Mouse (Mus musculus) embryonic facial prominence, embryonic 11.5 days (tissue): ENCODE results near the gene Pard3. TPM values are rescaled to one million over a fixed set of nuclear protein-coding genes. Genes with fewer than 3 reads are reported as not detected.
A peak's percentile ranks its signal among the peaks of the same experiment; 100 is the strongest.

ENCODE experiments used
- ATAC-seq: fragments of 200-750 bp; cut with Nextera tagmentation; replicated peaks from 2 replicates; pipeline ENCODE4 v1.8.0; 2017; ENCODE audit warnings: low read depth; ENCODE audit not compliant: insufficient number of reproducible peaks, low FRiP score, low TSS enrichment
- DNase-seq: peaks from one replicate; pipeline ENCODE4 v3.0.0-alpha.2; 2015; ENCODE audit warnings: low spot score
- H3K27ac ChIP-seq: fragments of 300-500 bp; sonication (generic); replicated peaks from 2 replicates; pipeline ENCODE4 v1.5.1; 2014; ENCODE audit warnings: mild to moderate bottlenecking, low read depth, low read length, control low read depth
- H3K27me3 ChIP-seq: fragments of 300-500 bp; sonication (generic); 2 replicates; pipeline ENCODE4 v1.6.1; 2014; ENCODE audit warnings: mild to moderate bottlenecking, low read length, moderate library complexity, mixed read lengths; ENCODE audit not compliant: control insufficient read depth, insufficient read depth
- H3K36me3 ChIP-seq: fragments of 300-500 bp; sonication (generic); replicated peaks from 2 replicates; pipeline ENCODE4 v1.6.1; 2014; ENCODE audit warnings: low read depth, mild to moderate bottlenecking, low read length, moderate library complexity, mixed read lengths; ENCODE audit not compliant: control insufficient read depth, insufficient read depth
- H3K4me1 ChIP-seq: fragments of 300-500 bp; sonication (generic); 2 replicates; pipeline ENCODE4 v1.6.1; 2014; ENCODE audit warnings: low read length, mixed read lengths; ENCODE audit not compliant: control insufficient read depth, insufficient read depth
- H3K4me2 ChIP-seq: fragments of 300-500 bp; sonication (generic); 2 replicates; pipeline ENCODE4 v1.6.1; 2014; ENCODE audit warnings: low read depth, mild to moderate bottlenecking, control low read depth, low read length, moderate library complexity
- H3K4me3 ChIP-seq: fragments of 300-500 bp; sonication (generic); 2 replicates; pipeline ENCODE4 v1.5.1; 2014; ENCODE audit warnings: low read depth, low read length, control low read depth
- H3K9ac ChIP-seq: fragments of 300-500 bp; sonication (generic); replicated peaks from 2 replicates; pipeline ENCODE4 v1.6.1; 2014; ENCODE audit warnings: mild to moderate bottlenecking, control low read depth, low read length
- H3K9me3 ChIP-seq: fragments of 300-500 bp; sonication (generic); replicated peaks from 2 replicates; pipeline ENCODE4 v1.6.1; 2016; ENCODE audit warnings: mild to moderate bottlenecking, low read length, inconsistent platforms, mixed read lengths; ENCODE audit not compliant: control insufficient read depth
- WGBS: fragments of 180-500 bp; shearing (Covaris S2); extraction: QIAGEN DNeasy Blood & Tissue Kit; methylation state at CpG from one replicate; pipeline ENCODE4 v1.1.7; 2014; 5-methylcytosine and 5-hydroxymethylcytosine counted together
- polyA plus RNA-seq: library from polyadenylated mRNA; unstranded; fragments of >200 nt; fragmentation: Nextera tagmentation; extraction: Ambion mirVana; gene quantifications from 2 replicates; pipeline ENCODE4 v1.2.1, GENCODE M21; 2014

Pard3 gene
- polyA plus RNA-seq, 1 experiment from 2014 or later, result 34.5 TPM

GRCm38 (mm10) chr8:127254625-127255024, 190.9 kb downstream of the Pard3 start:
- no peaks in the 10 kb centered on the region for H3K27me3 ChIP-seq
- WGBS, result 50% methylated on average over 7 of the region's 7 CpGs
- no peak overlapping the region for H3K4me2 ChIP-seq
- no peaks in the 10 kb centered on the region for H3K9me3 ChIP-seq
- no peak overlapping the region for H3K4me3 ChIP-seq
- peak; percentile 48; the same call in 1 of the 2 replicates for ATAC-seq
- no peaks in the 10 kb centered on the region for H3K4me1 ChIP-seq
- no peak overlapping the region for H3K9ac ChIP-seq
- H3K27ac ChIP-seq, result no peak overlapping the region
- DNase-seq, result no peak
- no peaks in the 10 kb centered on the region for H3K36me3 ChIP-seq

- no peak overlapping the region for H3K4me2 ChIP-seq
- no peak for DNase-seq
- no peak for ATAC-seq
- WGBS, result 86% methylated on average over 3 of the region's 3 CpGs
- H3K4me3 ChIP-seq, result no peak overlapping the region
- H3K27me3 ChIP-seq, result no peaks in the 10 kb centered on the region
- no peaks in the 10 kb centered on the region for H3K4me1 ChIP-seq
- H3K9ac ChIP-seq, result no peak overlapping the region
- H3K36me3 ChIP-seq, result no peaks in the 10 kb centered on the region
- no peak overlapping the region for H3K27ac ChIP-seq
- no peaks in the 10 kb centered on the region for H3K9me3 ChIP-seq
Observed at GRCm38 (mm10) chr8:127257086-127257485, 193.4 kb downstream of the Pard3 start.

DNA sequence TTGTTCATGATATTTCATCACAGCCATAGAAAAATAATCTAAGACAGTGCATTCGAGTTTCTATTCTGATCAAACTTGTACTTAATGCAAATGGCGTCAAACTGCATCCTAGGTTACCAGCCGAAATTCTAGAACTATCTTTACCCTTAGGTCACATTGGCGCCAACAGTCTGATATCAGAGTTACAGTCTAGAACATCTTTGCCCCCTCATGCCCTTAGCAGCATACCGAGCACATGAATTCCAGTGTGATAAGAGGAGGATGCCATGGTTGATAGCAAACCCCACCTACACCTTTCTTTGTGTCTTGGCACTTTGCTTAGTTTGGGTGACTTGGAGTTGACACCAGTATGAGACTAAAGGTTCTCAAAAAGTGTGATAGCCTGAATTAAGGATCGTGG, 197.4 kb downstream of the Pard3 start:
- Histone ChIP-seq H3K4me2 (no peak overlapping the region), H3K27ac (no peak overlapping the region), H3K4me1 (no peaks in the 10 kb centered on the region), H3K9ac (no peak overlapping the region), H3K36me3 (no peaks in the 10 kb centered on the region), H3K27me3 (no peaks in the 10 kb centered on the region), H3K9me3 (no peaks in the 10 kb centered on the region), H3K4me3 (no peak overlapping the region)
- WGBS, result 94% methylated on average over 6 of the region's 6 CpGs
- DNase-seq (no peak), ATAC-seq (no peak)

GRCm38 (mm10) chr8:127262026-127262425, 198.3 kb downstream of the Pard3 start:
- no peaks in the 10 kb centered on the region for H3K4me1 ChIP-seq
- DNase-seq (no peak), ATAC-seq (no peak)
- no peak overlapping the region for H3K4me2 ChIP-seq
- H3K9ac ChIP-seq, result no peak overlapping the region
- H3K27ac ChIP-seq, result no peak overlapping the region
- no peaks in the 10 kb centered on the region for H3K9me3 ChIP-seq
- H3K36me3 ChIP-seq, result no peaks in the 10 kb centered on the region
- no peaks in the 10 kb centered on the region for H3K27me3 ChIP-seq
- WGBS, result 81% methylated on average over 7 of the region's 7 CpGs
- no peak overlapping the region for H3K4me3 ChIP-seq

DNA sequence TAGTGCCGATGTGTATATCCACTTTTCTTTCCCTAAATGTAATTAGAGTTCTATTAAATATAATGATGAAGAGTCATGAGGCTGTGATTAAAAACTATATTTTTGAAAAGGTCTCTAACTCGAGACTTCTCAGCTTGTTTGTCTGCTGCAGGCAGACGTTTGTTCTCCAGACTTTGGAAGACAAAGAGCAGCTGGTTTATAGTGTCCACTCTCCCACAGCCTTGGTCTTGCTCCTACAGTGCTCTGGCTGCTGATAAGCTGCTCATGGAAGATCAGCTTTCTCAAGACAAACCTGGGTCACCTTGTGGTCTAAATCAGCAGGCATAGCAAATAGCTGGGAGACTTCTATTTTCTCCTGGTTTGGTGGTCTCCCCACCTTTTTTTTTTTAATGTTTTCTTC, 198.7 kb downstream of the Pard3 start:
- DNase-seq (no peak), ATAC-seq (no peak)
- H3K27me3 ChIP-seq, result no peaks in the 10 kb centered on the region
- no peak overlapping the region for H3K9ac ChIP-seq
- H3K36me3 ChIP-seq, result no peaks in the 10 kb centered on the region
- no peak overlapping the region for H3K4me2 ChIP-seq
- no peak overlapping the region for H3K27ac ChIP-seq
- no peaks in the 10 kb centered on the region for H3K4me1 ChIP-seq
- H3K9me3 ChIP-seq, result no peaks in the 10 kb centered on the region
- H3K4me3 ChIP-seq, result no peak overlapping the region
- 72% methylated on average over 3 of the region's 3 CpGs for WGBS

DNA sequence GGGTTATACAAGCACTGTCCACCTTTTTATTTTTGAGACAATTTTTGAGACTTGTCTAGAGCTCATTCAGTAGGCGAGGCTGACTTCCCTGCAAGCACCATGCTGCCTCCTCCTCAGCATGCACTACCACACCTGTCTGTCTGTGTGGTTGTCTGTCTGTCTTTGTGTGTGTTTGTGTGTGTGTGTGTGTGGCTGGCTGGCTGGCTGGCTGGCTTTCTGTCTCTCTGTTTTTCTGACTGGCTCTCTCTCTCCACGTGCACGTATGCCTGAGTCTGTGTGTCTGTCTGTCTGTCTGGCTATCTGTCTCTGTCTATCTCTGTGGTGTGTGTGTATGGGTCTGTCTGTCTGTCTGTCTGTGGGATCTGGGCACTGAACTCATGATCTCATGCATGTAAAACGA, 199.2 kb downstream of the Pard3 start:
- no peaks in the 10 kb centered on the region for H3K36me3 ChIP-seq
- H3K27ac ChIP-seq, result no peak overlapping the region
- no peaks in the 10 kb centered on the region for H3K27me3 ChIP-seq
- no peak for ATAC-seq
- H3K4me2 ChIP-seq, result no peak overlapping the region
- DNase-seq, result no peak
- no peak overlapping the region for H3K9ac ChIP-seq
- H3K4me3 ChIP-seq, result no peak overlapping the region
- no peaks in the 10 kb centered on the region for H3K9me3 ChIP-seq
- H3K4me1 ChIP-seq, result no peaks in the 10 kb centered on the region
- WGBS, result 79% methylated on average over 4 of the region's 4 CpGs

DNA sequence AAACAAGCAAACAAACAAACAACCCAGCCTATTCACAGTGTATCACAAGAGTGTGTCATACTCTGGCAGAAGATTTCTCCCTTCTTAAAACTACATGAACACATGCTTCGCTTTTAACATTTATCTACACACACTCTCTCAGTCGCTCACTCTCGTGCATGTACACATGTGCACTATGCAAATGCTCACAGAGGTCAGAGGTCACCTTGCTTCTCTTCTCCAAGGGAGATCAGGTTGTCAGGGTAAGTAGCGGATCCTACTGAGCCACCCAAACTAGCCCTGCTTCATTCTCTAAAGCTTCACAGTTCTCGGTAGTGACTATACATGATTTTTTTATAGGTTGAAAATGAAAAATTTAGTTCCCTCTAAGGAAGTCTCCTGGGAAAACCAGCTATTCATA, 199.8 kb downstream of the Pard3 start:
- no peak for ATAC-seq

DNA sequence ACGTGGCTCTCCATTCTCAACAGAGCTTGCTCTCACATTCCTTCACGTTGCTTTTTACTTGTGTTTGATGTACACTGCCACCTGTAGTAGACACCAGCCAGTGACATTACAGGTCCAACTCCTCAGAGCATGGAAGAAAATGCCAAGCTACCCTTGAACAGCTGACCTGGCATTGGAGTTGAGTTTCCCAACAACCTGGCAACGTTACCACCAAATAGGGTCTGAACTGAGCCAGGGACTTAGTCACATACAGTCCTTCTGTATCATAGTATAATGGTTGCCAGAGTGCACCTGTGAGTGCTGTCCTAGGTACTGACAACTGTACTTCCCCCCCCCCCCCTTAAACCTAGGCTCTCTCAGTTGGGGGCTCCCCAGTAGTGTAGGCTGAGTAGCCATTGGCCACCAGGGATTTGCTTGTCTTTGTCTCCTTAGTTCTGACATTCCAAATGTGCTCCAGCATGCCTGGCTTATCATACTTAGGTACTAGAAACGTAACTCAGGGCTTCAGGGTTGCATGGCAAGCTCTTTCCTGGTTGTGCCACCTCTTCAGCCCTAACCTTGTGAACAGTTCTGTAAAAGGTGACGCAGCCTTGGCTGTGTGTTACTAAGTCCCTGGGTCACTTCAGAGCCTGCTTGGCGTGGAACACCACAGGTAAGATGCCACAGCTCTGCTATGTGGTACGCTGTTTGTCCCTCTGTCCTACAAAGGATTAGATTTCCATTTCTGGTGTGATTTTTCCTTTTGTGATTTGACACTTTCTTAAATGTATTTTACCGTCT, 201.2 kb downstream of the Pard3 start:
- H3K4me3 ChIP-seq, result no peak overlapping the region
- no peak overlapping the region for H3K9ac ChIP-seq
- H3K4me2 ChIP-seq, result no peak overlapping the region
- ATAC-seq (no peak), DNase-seq (no peak)
- H3K27me3 ChIP-seq, result no peaks in the 10 kb centered on the region
- H3K4me1 ChIP-seq, result no peaks in the 10 kb centered on the region
- H3K9me3 ChIP-seq, result no peaks in the 10 kb centered on the region
- H3K36me3 ChIP-seq, result no peaks in the 10 kb centered on the region
- no peak overlapping the region for H3K27ac ChIP-seq
- WGBS, result 78% methylated on average over 8 of the region's 8 CpGs

More for the DNA sequence above, 199.8 kb downstream of the Pard3 start:
- no peaks in the 10 kb centered on the region for H3K36me3 ChIP-seq
- WGBS, result 44% methylated on average over 5 of the region's 5 CpGs
- H3K27me3 ChIP-seq, result no peaks in the 10 kb centered on the region
- DNase-seq, result peak; percentile 36
- H3K27ac ChIP-seq, result no peak overlapping the region
- H3K9ac ChIP-seq, result no peak overlapping the region
- no peak overlapping the region for H3K4me2 ChIP-seq
- no peak overlapping the region for H3K4me3 ChIP-seq
- H3K9me3 ChIP-seq, result no peaks in the 10 kb centered on the region
- no peaks in the 10 kb centered on the region for H3K4me1 ChIP-seq
